Mouse (Mus musculus): ENCODE measurements around the gene Snai3. TPM values are rescaled to one million over a fixed set of nuclear protein-coding genes. Genes with fewer than 3 reads are reported as not detected.

The Snai3 gene
- polyA plus RNA-seq, 1 experiment from 2014 or later = 1.4 TPM

GRCm38 (mm10) chr8:122473911-122474421, 13.4 kb upstream of the Snai3 start:
- ATAC-seq (ENCODE audit: low FRiP score, low TSS enrichment) (no peak), DNase-seq (ENCODE audit: low spot score) (no peak)
- no peak overlapping the region for H3K9ac ChIP-seq (ENCODE audit: low read length)
- 92% methylated on average over 8 of the region's 8 CpGs for WGBS
- H3K9me3 ChIP-seq (ENCODE audit: control insufficient read depth, low read length) = no peaks in the 10 kb centered on the region
- no peak for TF ChIP-seq EP300 (optimal IDR thresholded peaks at IDR 0.05)
- no peak for TF ChIP-seq CTCF (IDR thresholded peaks at IDR 0.05; ENCODE audit: low read depth)
- peaks cover 3% of the 10 kb centered on the region; the same call in 1 of the 2 replicates for H3K36me3 ChIP-seq (ENCODE audit: control insufficient read depth, insufficient read depth, low read length)
- no peak overlapping the region for H3K27ac ChIP-seq (replicated peaks)
- no peak overlapping the region for H3K4me3 ChIP-seq (ENCODE audit: low read depth, low read length)
- H3K4me2 ChIP-seq (replicated peaks; ENCODE audit: low read depth) = no peak overlapping the region
- no peaks in the 10 kb centered on the region for H3K27me3 ChIP-seq (ENCODE audit: control insufficient read depth, insufficient read depth, low read length)
- H3K4me1 ChIP-seq (replicated peaks; ENCODE audit: control insufficient read depth, insufficient read depth) = peaks cover 8% of the 10 kb centered on the region; the same call in 1 of the 2 replicates

GRCm38 (mm10) chr8:122470691-122471090, 10.2 kb upstream of the Snai3 start:
- Histone ChIP-seq H3K9ac (ENCODE audit: low read length) (no peak overlapping the region), H3K4me1 (replicated peaks; ENCODE audit: control insufficient read depth, insufficient read depth) (peaks cover 5% of the 10 kb centered on the region; the same call in 1 of the 2 replicates), H3K27me3 (ENCODE audit: control insufficient read depth, insufficient read depth, low read length) (no peaks in the 10 kb centered on the region), H3K36me3 (ENCODE audit: control insufficient read depth, insufficient read depth, low read length) (peaks cover 9% of the 10 kb centered on the region; the same call in 1 of the 2 replicates), H3K4me3 (ENCODE audit: low read depth, low read length) (no peak overlapping the region), H3K27ac (replicated peaks) (no peak overlapping the region), H3K9me3 (ENCODE audit: control insufficient read depth, low read length) (no peaks in the 10 kb centered on the region), H3K4me2 (replicated peaks; ENCODE audit: low read depth) (no peak overlapping the region)
- 88% methylated on average over 5 of the region's 5 CpGs for WGBS
- ATAC-seq (ENCODE audit: low FRiP score, low TSS enrichment) (no peak), DNase-seq (ENCODE audit: low spot score) (no peak)
- TF ChIP-seq CTCF (IDR thresholded peaks at IDR 0.05; ENCODE audit: low read depth) = no peak
- no peak for TF ChIP-seq EP300 (optimal IDR thresholded peaks at IDR 0.05)

- WGBS = 88% methylated on average over 10 of the region's 10 CpGs
- TF ChIP-seq EP300 (optimal IDR thresholded peaks at IDR 0.05) = no peak
- no peak for TF ChIP-seq CTCF (IDR thresholded peaks at IDR 0.05; ENCODE audit: low read depth)
- Histone ChIP-seq H3K4me1 (replicated peaks; ENCODE audit: control insufficient read depth, insufficient read depth) (peaks cover 3% of the 10 kb centered on the region; the same call in 1 of the 2 replicates), H3K27me3 (ENCODE audit: control insufficient read depth, insufficient read depth, low read length) (no peaks in the 10 kb centered on the region), H3K27ac (replicated peaks) (no peak overlapping the region), H3K36me3 (ENCODE audit: control insufficient read depth, insufficient read depth, low read length) (peaks cover 9% of the 10 kb centered on the region; the same call in 1 of the 2 replicates), H3K4me2 (replicated peaks; ENCODE audit: low read depth) (no peak overlapping the region), H3K9me3 (ENCODE audit: control insufficient read depth, low read length) (no peaks in the 10 kb centered on the region), H3K9ac (ENCODE audit: low read length) (no peak overlapping the region), H3K4me3 (ENCODE audit: low read depth, low read length) (no peak overlapping the region)
- DNase-seq (ENCODE audit: low spot score) (no peak), ATAC-seq (ENCODE audit: low FRiP score, low TSS enrichment) (no peak)
Measured at GRCm38 (mm10) chr8:122469965-122470364, 9.4 kb upstream of the Snai3 start.

GRCm38 (mm10) chr8:122469407-122469806, 8.9 kb upstream of the Snai3 start:
- Histone ChIP-seq H3K9me3 (ENCODE audit: control insufficient read depth, low read length) (no peaks in the 10 kb centered on the region), H3K4me1 (replicated peaks; ENCODE audit: control insufficient read depth, insufficient read depth) (no peaks in the 10 kb centered on the region), H3K36me3 (ENCODE audit: control insufficient read depth, insufficient read depth, low read length) (peaks cover 9% of the 10 kb centered on the region; the same call in 1 of the 2 replicates), H3K9ac (ENCODE audit: low read length) (no peak overlapping the region), H3K27me3 (ENCODE audit: control insufficient read depth, insufficient read depth, low read length) (no peaks in the 10 kb centered on the region), H3K4me3 (ENCODE audit: low read depth, low read length) (no peak overlapping the region), H3K27ac (replicated peaks) (no peak overlapping the region), H3K4me2 (replicated peaks; ENCODE audit: low read depth) (no peak overlapping the region)
- 87% methylated on average over 6 of the region's 6 CpGs for WGBS
- DNase-seq (ENCODE audit: low spot score) = no peak
- TF ChIP-seq EP300 (optimal IDR thresholded peaks at IDR 0.05) (no peak), CTCF (IDR thresholded peaks at IDR 0.05; ENCODE audit: low read depth) (no peak)
- ATAC-seq (ENCODE audit: low FRiP score, low TSS enrichment) = no peak

- no peak overlapping the region for H3K27ac ChIP-seq (replicated peaks)
- H3K4me2 ChIP-seq (replicated peaks; ENCODE audit: low read depth) = no peak overlapping the region
- TF ChIP-seq EP300 (optimal IDR thresholded peaks at IDR 0.05) (no peak), CTCF (IDR thresholded peaks at IDR 0.05; ENCODE audit: low read depth) (no peak)
- no peak for ATAC-seq (ENCODE audit: low FRiP score, low TSS enrichment)
- H3K9me3 ChIP-seq (ENCODE audit: control insufficient read depth, low read length) = no peaks in the 10 kb centered on the region
- no peak overlapping the region for H3K4me3 ChIP-seq (ENCODE audit: low read depth, low read length)
- peaks cover 9% of the 10 kb centered on the region; the same call in 1 of the 2 replicates for H3K36me3 ChIP-seq (ENCODE audit: control insufficient read depth, insufficient read depth, low read length)
- WGBS = 89% methylated on average over 13 of the region's 13 CpGs
- DNase-seq (ENCODE audit: low spot score) = no peak
- H3K4me1 ChIP-seq (replicated peaks; ENCODE audit: control insufficient read depth, insufficient read depth) = no peaks in the 10 kb centered on the region
- no peaks in the 10 kb centered on the region for H3K27me3 ChIP-seq (ENCODE audit: control insufficient read depth, insufficient read depth, low read length)
- H3K9ac ChIP-seq (ENCODE audit: low read length) = no peak overlapping the region
Measured at GRCm38 (mm10) chr8:122467816-122468215, 7.3 kb upstream of the Snai3 start.

- H3K9me3 ChIP-seq (ENCODE audit: control insufficient read depth, low read length) = no peaks in the 10 kb centered on the region
- no peaks in the 10 kb centered on the region; the same call in 1 of the 2 replicates for H3K27me3 ChIP-seq (ENCODE audit: control insufficient read depth, insufficient read depth, low read length)
- ATAC-seq (ENCODE audit: low FRiP score, low TSS enrichment) = no peak
- no peak for TF ChIP-seq EP300 (optimal IDR thresholded peaks at IDR 0.05)
- no peak for TF ChIP-seq CTCF (IDR thresholded peaks at IDR 0.05; ENCODE audit: low read depth)
- no peak overlapping the region for H3K4me2 ChIP-seq (replicated peaks; ENCODE audit: low read depth)
- no peak overlapping the region for H3K27ac ChIP-seq (replicated peaks)
- no peak overlapping the region for H3K9ac ChIP-seq (ENCODE audit: low read length)
- no peaks in the 10 kb centered on the region; the same call in 1 of the 2 replicates for H3K4me1 ChIP-seq (replicated peaks; ENCODE audit: control insufficient read depth, insufficient read depth)
- H3K4me3 ChIP-seq (ENCODE audit: low read depth, low read length) = no peak overlapping the region
- peaks cover 9% of the 10 kb centered on the region; the same call in 1 of the 2 replicates for H3K36me3 ChIP-seq (ENCODE audit: control insufficient read depth, insufficient read depth, low read length)
- 77% methylated on average over 7 of the region's 7 CpGs for WGBS
- no peak for DNase-seq (ENCODE audit: low spot score)
Measured at GRCm38 (mm10) chr8:122464985-122465384, 4.5 kb upstream of the Snai3 start.

Measured in stomach, postnatal 0 days (tissue).